Mouse (Mus musculus): Measurements from ENCODE around the gene Acoxl. TPM values are rescaled to one million over a fixed set of nuclear protein-coding genes. Genes with fewer than 3 reads are reported as not detected.

The Acoxl gene
- polyA plus RNA-seq, 1 experiment = not detected

GRCm38 (mm10) chr2:127931576-127931975 lies 92.9 kb downstream of the Acoxl start:
- WGBS = 73% methylated on average over 4 of the region's 4 CpGs

GRCm38 (mm10) chr2:127933531-127933931 lies 94.9 kb downstream of the Acoxl start:
- WGBS = 86% methylated on average over 3 of the region's 3 CpGs

More at GRCm38 (mm10) chr2:127931576-127931975, 92.9 kb downstream of the Acoxl start:
- TF ChIP-seq CTCF (IDR thresholded peaks at IDR 0.05; ENCODE audit: control insufficient read depth, insufficient read depth, low read length) (no peak), POLR2A (IDR thresholded peaks at IDR 0.05; ENCODE audit: borderline replicate concordance, control insufficient read depth, low read depth, low read length) (no peak)
- Histone ChIP-seq H3K4me1 (ENCODE audit: control insufficient read depth, insufficient read depth, low read length) (peaks cover 4% of the 10 kb centered on the region), H3K4me3 (replicated peaks; ENCODE audit: control insufficient read depth, low read depth, low read length) (no peak overlapping the region), H3K27ac (ENCODE audit: control insufficient read depth, insufficient read depth, low read depth, low read length, poor library complexity) (no peak overlapping the region)

GRCm38 (mm10) chr2:127937079-127937478 lies 98.4 kb downstream of the Acoxl start:
- H3K27ac ChIP-seq (ENCODE audit: control insufficient read depth, insufficient read depth, low read depth, low read length, poor library complexity) = no peak overlapping the region
- no peak overlapping the region for H3K4me3 ChIP-seq (replicated peaks; ENCODE audit: control insufficient read depth, low read depth, low read length)
- H3K4me1 ChIP-seq (ENCODE audit: control insufficient read depth, insufficient read depth, low read length) = no peaks in the 10 kb centered on the region
- WGBS = 78% methylated on average over 3 of the region's 3 CpGs
- TF ChIP-seq CTCF (IDR thresholded peaks at IDR 0.05; ENCODE audit: control insufficient read depth, insufficient read depth, low read length) (peak; percentile 44), POLR2A (IDR thresholded peaks at IDR 0.05; ENCODE audit: borderline replicate concordance, control insufficient read depth, low read depth, low read length) (no peak)

More at GRCm38 (mm10) chr2:127933531-127933931, 94.9 kb downstream of the Acoxl start:
- no peak overlapping the region for H3K4me3 ChIP-seq (replicated peaks; ENCODE audit: control insufficient read depth, low read depth, low read length)
- TF ChIP-seq CTCF (IDR thresholded peaks at IDR 0.05; ENCODE audit: control insufficient read depth, insufficient read depth, low read length) (no peak), POLR2A (IDR thresholded peaks at IDR 0.05; ENCODE audit: borderline replicate concordance, control insufficient read depth, low read depth, low read length) (no peak)
- no peak overlapping the region for H3K27ac ChIP-seq (ENCODE audit: control insufficient read depth, insufficient read depth, low read depth, low read length, poor library complexity)
- no peaks in the 10 kb centered on the region; the same call in 1 of the 2 replicates for H3K4me1 ChIP-seq (ENCODE audit: control insufficient read depth, insufficient read depth, low read length)

GRCm38 (mm10) chr2:127939206-127939605 lies 100.5 kb downstream of the Acoxl start:
- H3K4me1 ChIP-seq (ENCODE audit: control insufficient read depth, insufficient read depth, low read length) = no peaks in the 10 kb centered on the region
- no peak overlapping the region for H3K4me3 ChIP-seq (replicated peaks; ENCODE audit: control insufficient read depth, low read depth, low read length)
- H3K27ac ChIP-seq (ENCODE audit: control insufficient read depth, insufficient read depth, low read depth, low read length, poor library complexity) = no peak overlapping the region
- TF ChIP-seq POLR2A (IDR thresholded peaks at IDR 0.05; ENCODE audit: borderline replicate concordance, control insufficient read depth, low read depth, low read length) (no peak), CTCF (IDR thresholded peaks at IDR 0.05; ENCODE audit: control insufficient read depth, insufficient read depth, low read length) (no peak)
- 78% methylated on average over 2 of the region's 2 CpGs for WGBS

GRCm38 (mm10) chr2:127960579-127960978 lies 121.9 kb downstream of the Acoxl start:
- Histone ChIP-seq H3K27ac (ENCODE audit: control insufficient read depth, insufficient read depth, low read depth, low read length, poor library complexity) (no peak overlapping the region), H3K4me3 (replicated peaks; ENCODE audit: control insufficient read depth, low read depth, low read length) (no peak overlapping the region), H3K4me1 (ENCODE audit: control insufficient read depth, insufficient read depth, low read length) (no peaks in the 10 kb centered on the region)
- TF ChIP-seq POLR2A (IDR thresholded peaks at IDR 0.05; ENCODE audit: borderline replicate concordance, control insufficient read depth, low read depth, low read length) (no peak), CTCF (IDR thresholded peaks at IDR 0.05; ENCODE audit: control insufficient read depth, insufficient read depth, low read length) (no peak)
- 45% methylated on average over 6 of the region's 6 CpGs for WGBS

GRCm38 (mm10) chr2:127961154-127961553 lies 122.5 kb downstream of the Acoxl start:
- no peak overlapping the region for H3K27ac ChIP-seq (ENCODE audit: control insufficient read depth, insufficient read depth, low read depth, low read length, poor library complexity)
- 34% methylated on average over 2 of the region's 2 CpGs for WGBS
- TF ChIP-seq CTCF (IDR thresholded peaks at IDR 0.05; ENCODE audit: control insufficient read depth, insufficient read depth, low read length) (no peak), POLR2A (IDR thresholded peaks at IDR 0.05; ENCODE audit: borderline replicate concordance, control insufficient read depth, low read depth, low read length) (no peak)
- H3K4me1 ChIP-seq (ENCODE audit: control insufficient read depth, insufficient read depth, low read length) = no peaks in the 10 kb centered on the region
- no peak overlapping the region for H3K4me3 ChIP-seq (replicated peaks; ENCODE audit: control insufficient read depth, low read depth, low read length)

GRCm38 (mm10) chr2:127961802-127962433 lies 123.2 kb downstream of the Acoxl start:
- no peak overlapping the region for H3K27ac ChIP-seq (ENCODE audit: control insufficient read depth, insufficient read depth, low read depth, low read length, poor library complexity)
- whole genome bisulfite sequencing = 72% methylated on average over 4 of the region's 4 CpGs
- no peaks in the 10 kb centered on the region for H3K4me1 ChIP-seq (ENCODE audit: control insufficient read depth, insufficient read depth, low read length)
- TF ChIP-seq CTCF (IDR thresholded peaks at IDR 0.05; ENCODE audit: control insufficient read depth, insufficient read depth, low read length) = no peak
- no peak for TF ChIP-seq POLR2A (IDR thresholded peaks at IDR 0.05; ENCODE audit: borderline replicate concordance, control insufficient read depth, low read depth, low read length)
- H3K4me3 ChIP-seq (replicated peaks; ENCODE audit: control insufficient read depth, low read depth, low read length) = no peak overlapping the region

GRCm38 (mm10) chr2:127968944-127969343 lies 130.3 kb downstream of the Acoxl start:
- no peak overlapping the region for H3K27ac ChIP-seq (ENCODE audit: control insufficient read depth, insufficient read depth, low read depth, low read length, poor library complexity)
- TF ChIP-seq CTCF (IDR thresholded peaks at IDR 0.05; ENCODE audit: control insufficient read depth, insufficient read depth, low read length) = no peak
- TF ChIP-seq POLR2A (IDR thresholded peaks at IDR 0.05; ENCODE audit: borderline replicate concordance, control insufficient read depth, low read depth, low read length) = no peak
- WGBS = 65% methylated on average over 2 of the region's 2 CpGs
- no peaks in the 10 kb centered on the region for H3K4me1 ChIP-seq (ENCODE audit: control insufficient read depth, insufficient read depth, low read length)
- H3K4me3 ChIP-seq (replicated peaks; ENCODE audit: control insufficient read depth, low read depth, low read length) = no peak overlapping the region
